Mouse (Mus musculus) adrenal gland, adult 10 weeks (tissue): ENCODE results near the gene Serping1. TPM values are rescaled to one million over a fixed set of nuclear protein-coding genes. Genes with fewer than 3 reads are reported as not detected.

Experiments used
- polyA plus RNA-seq: library from polyadenylated mRNA; stranded (reverse); fragments of 350-450 nt; fragmentation: Illumina TruSeq; extraction: RNeasy Lipid Tissue Mini Kit (QIAGEN cat#74804); gene quantifications from one replicate; pipeline ENCODE4 v1.2.3, GENCODE M21; 2014; ENCODE audit warnings: low read depth, low replicate concordance

The Serping1 gene
- polyA plus RNA-seq, result 25.4 TPM

GRCm38 (mm10) chr2:84775241-84775640, at the start of gene Serping1:
TSS of gene Serping1 (minus strand) at chr2:84775444.

GRCm38 (mm10) chr2:84822552-84822951, 47.3 kb upstream of the Serping1 start, which contains the start of gene Smtnl1:
TSS of gene Smtnl1 (minus strand) at chr2:84822652.

GRCm38 (mm10) chr2:84798493-84798921, 23.3 kb upstream of the Serping1 start, which contains the start of gene Ube2l6:
TSS of gene Ube2l6 (plus strand) at chr2:84798828.

GRCm38 (mm10) chr2:84743561-84743960, 31.7 kb downstream of the Serping1 start, which contains the start of gene Gm19426:
TSS of gene Gm19426 (minus strand) at chr2:84743655.

GRCm38 (mm10) chr2:84733579-84734300, 41.5 kb downstream of the Serping1 start, which contains the start of gene Ypel4:
TSS of gene Ypel4 (plus strand) at chr2:84734058.

GRCm38 (mm10) chr2:84727172-84727858, 47.9 kb downstream of the Serping1 start, which contains the start of gene Clp1:
TSS of gene Clp1 (minus strand) at chr2:84727350.

Other genes with a start within 250 kb of the Serping1 start
- 246 TPM for gene Ctnnd1, start 124.7 kb downstream of the Serping1 start, polyA plus RNA-seq
- not detected for gene Btbd18, start 116.4 kb downstream of the Serping1 start, polyA plus RNA-seq
- 14.6 TPM for gene Selenoh, start 104.7 kb downstream of the Serping1 start, polyA plus RNA-seq
- gene Gm28635, start 97.4 kb downstream of the Serping1 start, polyA plus RNA-seq, result not detected
- gene Med19, start 97.0 kb downstream of the Serping1 start, polyA plus RNA-seq, result 72.2 TPM
- gene Tmx2, start 96.3 kb downstream of the Serping1 start, polyA plus RNA-seq, result 247 TPM
- 62.2 TPM for gene Zdhhc5, start 60.3 kb downstream of the Serping1 start, polyA plus RNA-seq
- 20.5 TPM for gene Clp1, start 48.1 kb downstream of the Serping1 start, polyA plus RNA-seq
- gene Ypel4, start 41.4 kb downstream of the Serping1 start, polyA plus RNA-seq, result 2.9 TPM
- not detected for gene Gm19426, start 31.8 kb downstream of the Serping1 start, polyA plus RNA-seq
- 24.4 TPM for gene Ube2l6, start 23.4 kb upstream of the Serping1 start, polyA plus RNA-seq
- gene Smtnl1, start 47.2 kb upstream of the Serping1 start, polyA plus RNA-seq, result not detected
- gene Timm10, start 51.6 kb upstream of the Serping1 start, polyA plus RNA-seq, result 4.1 TPM
- 3.0 TPM for gene Slc43a1, start 63.4 kb upstream of the Serping1 start, polyA plus RNA-seq
- not detected for gene Rtn4rl2, start 111.3 kb upstream of the Serping1 start, polyA plus RNA-seq
- gene Slc43a3, start 161.1 kb upstream of the Serping1 start, polyA plus RNA-seq, result 88.1 TPM
- gene Prg2, start 205.0 kb upstream of the Serping1 start, polyA plus RNA-seq, result not detected
- not detected for gene Prg3, start 212.8 kb upstream of the Serping1 start, polyA plus RNA-seq